Mouse (Mus musculus): Measurements from ENCODE around the gene Vrtn.

- TF ChIP-seq CTCF (IDR thresholded peaks at IDR 0.05; ENCODE audit: extremely low read depth, insufficient read depth, low read length) (no peak), POLR2A (IDR thresholded peaks at IDR 0.05; ENCODE audit: extremely low read depth, insufficient read depth, low read length) (no peak)
Measured at GRCm38 (mm10) chr12:84670555-84670954, 29.7 kb downstream of the Vrtn start.
